Mouse (Mus musculus): Measurements from ENCODE around the gene Htt. TPM values are rescaled to one million over a fixed set of nuclear protein-coding genes. Genes with fewer than 3 reads are reported as not detected.

The Htt gene
- total RNA-seq, 1 experiment from 2014 or later: 19.5 TPM

DNA sequence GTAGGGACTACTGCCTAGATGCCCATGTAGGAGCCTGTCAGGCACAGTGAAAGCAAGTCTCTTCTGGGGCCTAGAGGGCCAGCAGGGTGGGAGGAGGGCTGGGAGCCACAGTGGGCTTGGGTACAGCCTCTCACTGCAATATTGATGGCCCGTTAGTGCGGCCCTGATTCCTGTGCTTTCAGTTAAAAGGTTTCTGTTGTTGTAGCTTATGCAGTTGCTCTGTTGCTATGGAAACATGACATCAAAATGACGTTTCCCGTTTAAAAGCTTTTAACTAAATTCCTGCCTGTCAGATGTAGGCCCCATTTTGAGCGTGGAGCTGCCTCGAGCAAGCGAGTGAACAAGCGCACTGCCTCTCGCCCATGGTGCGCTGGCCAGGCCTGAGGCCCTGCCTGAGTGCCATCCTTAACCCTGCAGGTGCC, 155.7 kb downstream of the Htt start:
- no peak for ATAC-seq (replicated peaks in 1 of 2; ENCODE audit: insufficient read depth in 1 of 2, low FRiP score in 2 of 2, low TSS enrichment in 1 of 2, low read depth in 1 of 2, poor library complexity in 2 of 2, severe bottlenecking in 2 of 2)

DNA sequence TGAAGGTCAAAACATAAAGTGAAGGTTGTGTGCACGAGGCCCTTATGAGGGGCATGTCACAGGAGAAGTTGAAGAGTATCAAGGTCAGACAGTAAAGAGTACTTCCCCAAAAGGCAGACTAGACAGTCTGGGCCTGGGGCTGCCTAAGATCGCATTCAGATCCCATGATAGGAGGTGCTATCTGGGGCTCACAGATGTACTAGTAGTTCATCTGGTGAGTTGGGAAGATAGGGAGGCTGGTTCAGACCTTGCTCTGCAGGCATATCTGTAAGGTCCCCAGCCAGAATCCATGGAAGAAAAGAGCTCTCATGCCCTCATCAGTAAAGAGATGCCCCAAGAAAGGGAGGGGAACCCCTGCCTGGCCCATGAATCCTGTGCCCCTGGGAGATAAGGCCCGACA, 157.2 kb downstream of the Htt start:
- no peak for ATAC-seq (replicated peaks in 1 of 2; ENCODE audit: insufficient read depth in 1 of 2, low FRiP score in 2 of 2, low TSS enrichment in 1 of 2, low read depth in 1 of 2, poor library complexity in 2 of 2, severe bottlenecking in 2 of 2)

DNA sequence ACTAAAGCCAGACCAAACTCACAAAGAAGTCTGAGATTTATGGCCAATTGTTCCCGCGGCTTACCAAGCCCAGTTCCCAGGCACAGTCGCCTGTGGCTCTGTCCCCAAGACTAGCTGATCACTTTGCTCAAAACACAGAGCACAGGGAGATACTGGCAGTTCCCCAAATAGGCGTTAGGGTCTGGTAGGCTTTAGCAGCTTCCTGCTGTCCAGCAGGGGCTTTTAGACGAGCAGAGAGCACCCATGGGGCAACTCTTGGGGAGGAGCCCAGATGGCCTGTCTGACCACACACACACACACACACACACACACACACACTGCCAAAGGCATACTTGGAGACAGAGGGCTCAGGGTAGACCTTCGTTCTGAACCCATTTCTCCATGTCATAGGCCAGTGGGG, 161.0 kb downstream of the Htt start:
- ATAC-seq (replicated peaks in 1 of 2; ENCODE audit: insufficient read depth in 1 of 2, low FRiP score in 2 of 2, low TSS enrichment in 1 of 2, low read depth in 1 of 2, poor library complexity in 2 of 2, severe bottlenecking in 2 of 2): no peak

DNA sequence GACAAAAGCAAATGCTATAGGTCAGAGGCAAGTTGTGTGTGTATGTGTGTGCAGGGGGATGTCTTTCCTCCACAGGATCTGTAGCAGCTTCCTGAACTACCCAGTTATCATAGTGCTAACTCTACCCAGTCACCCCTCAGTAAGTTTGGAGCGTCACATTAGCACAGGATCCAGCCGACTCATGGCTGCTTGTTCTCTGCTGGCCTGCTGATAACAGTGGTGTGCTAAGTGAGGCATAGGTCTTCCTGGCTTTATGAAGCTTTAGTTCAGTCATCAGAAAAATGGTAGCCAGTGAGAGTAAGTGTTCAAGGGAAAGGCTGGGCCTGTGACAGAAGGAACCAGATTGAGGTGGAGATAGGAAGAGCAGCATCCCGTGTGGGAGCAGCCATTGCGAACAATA, 162.4 kb downstream of the Htt start:
- ATAC-seq (replicated peaks in 1 of 2; ENCODE audit: insufficient read depth in 1 of 2, low FRiP score in 2 of 2, low TSS enrichment in 1 of 2, low read depth in 1 of 2, poor library complexity in 2 of 2, severe bottlenecking in 2 of 2): no peak

DNA sequence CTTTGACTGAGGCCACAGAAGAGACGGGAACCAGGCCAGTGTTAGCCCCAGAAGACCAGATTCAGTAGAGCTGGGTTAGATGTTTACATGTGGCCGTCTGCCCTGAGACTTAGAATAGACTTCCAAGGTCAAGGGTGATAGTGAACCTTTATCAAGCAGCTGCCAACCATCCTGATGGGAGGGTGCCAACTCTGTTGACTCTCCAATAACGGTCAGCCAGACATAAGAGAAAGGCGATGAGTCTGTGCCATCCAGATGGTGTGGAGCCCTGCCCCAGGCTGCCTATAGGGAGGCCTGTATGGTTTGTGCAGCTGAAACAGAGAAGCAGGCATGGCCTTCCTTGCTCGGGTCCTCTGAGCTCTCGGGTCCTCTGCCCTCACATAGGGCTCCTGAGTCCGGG, 163.0 kb downstream of the Htt start:
- peak in 1 of 2 experiments; percentile 27; a peak in 1 of 4 replicates for ATAC-seq (replicated peaks in 1 of 2; ENCODE audit: insufficient read depth in 1 of 2, low FRiP score in 2 of 2, low TSS enrichment in 1 of 2, low read depth in 1 of 2, poor library complexity in 2 of 2, severe bottlenecking in 2 of 2)

DNA sequence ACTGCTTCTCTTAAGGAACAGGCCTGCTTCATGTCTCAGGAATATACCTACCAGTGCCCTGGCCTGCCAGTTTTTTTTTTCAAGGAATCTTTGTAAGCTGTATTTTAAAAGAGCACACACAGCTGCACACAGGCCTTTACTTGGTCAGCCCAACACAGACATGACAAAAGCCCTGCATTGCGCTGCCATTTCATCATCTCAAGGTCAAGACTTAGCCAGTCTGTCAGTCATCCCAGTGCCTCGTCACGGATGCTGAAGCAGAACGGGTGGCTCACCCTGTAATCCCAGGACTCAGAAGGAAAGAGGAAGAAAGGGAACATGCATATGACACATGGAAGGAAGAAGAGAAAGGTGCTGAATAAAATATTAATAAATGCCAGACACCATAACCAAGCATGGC, 166.1 kb downstream of the Htt start:
- ATAC-seq (replicated peaks in 1 of 2; ENCODE audit: insufficient read depth in 1 of 2, low FRiP score in 2 of 2, low TSS enrichment in 1 of 2, low read depth in 1 of 2, poor library complexity in 2 of 2, severe bottlenecking in 2 of 2): no peak

DNA sequence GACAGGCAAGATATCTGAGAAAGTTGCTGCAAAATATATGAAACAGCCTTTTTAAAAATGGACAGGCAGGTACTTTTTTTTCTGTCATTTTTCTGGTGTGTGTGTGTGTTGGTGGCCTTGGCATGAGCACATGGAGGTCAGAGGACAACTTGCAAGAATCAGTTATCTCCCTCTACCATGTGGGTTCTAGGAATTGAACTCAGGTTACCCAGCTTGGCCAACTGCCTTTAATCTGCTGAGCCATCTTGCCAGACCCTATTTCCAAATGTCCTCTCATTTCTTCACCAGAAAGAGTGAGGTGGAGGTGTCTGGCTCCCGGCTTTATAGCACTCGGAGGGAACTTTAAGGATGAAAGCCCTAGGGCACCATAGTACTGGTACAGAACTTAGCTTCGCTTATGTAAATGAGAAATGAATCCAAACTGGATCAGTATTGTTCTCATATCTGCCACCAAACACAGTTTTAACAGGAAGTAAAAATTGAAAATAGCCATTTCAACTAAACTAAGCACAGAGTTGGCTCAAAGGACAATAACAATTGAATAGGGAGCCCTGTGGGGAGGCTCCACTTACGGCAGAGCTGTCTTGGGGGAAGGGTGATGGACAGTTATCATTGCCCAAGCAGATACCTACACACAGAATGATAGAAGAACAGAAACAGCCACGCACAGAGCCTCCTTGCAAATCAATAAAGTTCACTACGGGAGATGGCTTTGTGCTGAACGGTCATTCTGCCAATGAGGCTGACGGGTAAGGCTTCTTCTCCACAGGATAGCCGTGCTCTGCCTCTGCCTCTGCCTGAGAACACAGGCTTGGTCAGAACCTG, 168.8 kb downstream of the Htt start:
- no peak for ATAC-seq (replicated peaks in 1 of 2; ENCODE audit: insufficient read depth in 1 of 2, low FRiP score in 2 of 2, low TSS enrichment in 1 of 2, low read depth in 1 of 2, poor library complexity in 2 of 2, severe bottlenecking in 2 of 2)

DNA sequence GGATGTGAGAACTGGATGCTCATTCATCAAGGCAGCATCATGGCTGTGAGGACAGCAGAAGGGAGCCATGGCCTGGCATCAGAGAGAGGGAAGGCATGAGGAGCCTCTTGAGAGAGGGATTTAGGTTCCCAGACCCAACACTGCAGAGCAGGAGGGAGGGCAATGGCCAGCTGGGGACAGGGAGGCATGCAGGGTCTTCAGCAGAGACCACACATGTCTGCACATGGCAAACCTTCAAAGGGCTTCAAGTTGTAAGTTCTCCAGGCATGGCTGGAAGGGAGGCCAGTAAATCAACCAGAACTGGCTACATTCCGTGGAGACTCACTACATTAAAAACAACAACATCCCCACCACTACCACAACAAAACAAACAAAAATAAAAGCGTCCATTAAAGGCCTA, 169.6 kb downstream of the Htt start:
- ATAC-seq (replicated peaks in 1 of 2; ENCODE audit: insufficient read depth in 1 of 2, low FRiP score in 2 of 2, low TSS enrichment in 1 of 2, low read depth in 1 of 2, poor library complexity in 2 of 2, severe bottlenecking in 2 of 2): no peak

DNA sequence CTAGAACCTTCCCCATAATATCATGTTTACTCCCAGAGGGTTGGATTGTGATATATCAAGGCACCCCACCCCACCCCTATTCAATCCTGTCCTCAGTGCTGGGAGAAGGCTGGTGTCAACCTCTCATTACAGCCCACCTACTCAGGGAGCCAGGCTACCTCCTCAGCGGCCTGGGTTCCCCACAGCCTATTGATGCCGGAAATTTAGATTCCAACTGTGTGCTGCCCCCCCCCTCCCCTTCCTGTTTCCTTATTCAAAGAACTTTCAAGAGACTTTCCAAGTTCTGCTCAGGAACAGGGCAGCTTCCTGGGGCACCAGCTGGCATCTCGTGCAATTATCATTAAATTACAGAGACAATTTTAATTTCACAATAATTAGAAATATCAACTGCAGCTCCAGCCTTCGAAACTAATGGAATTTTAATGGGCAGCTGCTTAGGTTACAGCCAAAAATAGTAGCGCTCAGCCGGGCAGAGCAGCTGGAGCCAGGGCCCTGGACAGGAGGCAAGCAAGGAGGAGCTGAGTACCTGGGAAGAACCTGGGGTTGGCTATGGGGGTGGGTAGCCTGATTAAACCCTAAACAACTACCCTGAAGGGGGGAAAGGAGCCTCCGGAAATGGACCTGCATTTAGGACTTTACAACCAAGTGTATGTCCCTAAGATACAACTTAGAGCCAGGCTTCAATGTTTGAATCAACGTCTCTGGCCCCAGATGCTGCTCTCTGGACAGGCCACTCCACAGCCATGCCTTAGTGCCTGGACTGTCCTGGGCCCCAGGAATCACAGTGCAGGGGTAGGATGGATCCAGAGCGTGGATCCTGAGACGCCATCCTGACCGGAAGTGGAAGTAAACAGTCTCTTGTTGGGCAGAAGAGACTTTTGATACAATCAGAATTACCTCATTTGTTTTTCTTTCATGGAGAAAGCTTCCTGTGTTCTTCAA, 170.2 kb downstream of the Htt start:
- ATAC-seq (replicated peaks in 1 of 2; ENCODE audit: insufficient read depth in 1 of 2, low FRiP score in 2 of 2, low TSS enrichment in 1 of 2, low read depth in 1 of 2, poor library complexity in 2 of 2, severe bottlenecking in 2 of 2): no peak

DNA sequence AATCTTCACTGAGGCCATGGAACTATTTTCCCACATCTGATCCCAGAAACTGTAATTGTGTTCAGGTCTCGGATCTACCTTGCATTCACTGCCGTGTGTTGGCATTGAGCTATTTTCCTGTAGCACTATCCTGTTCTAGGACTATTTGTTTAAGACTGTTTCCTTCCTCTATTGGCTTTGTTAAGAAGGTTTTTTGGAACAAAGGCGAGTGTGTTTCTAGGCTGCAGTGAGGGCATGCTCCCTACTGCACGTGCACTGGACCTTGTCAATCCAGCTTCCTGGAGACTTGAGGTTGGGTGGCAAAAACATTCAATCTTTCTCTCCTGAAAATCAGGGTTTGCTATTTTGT, 170.9 kb downstream of the Htt start:
- ATAC-seq (replicated peaks in 1 of 2; ENCODE audit: insufficient read depth in 1 of 2, low FRiP score in 2 of 2, low TSS enrichment in 1 of 2, low read depth in 1 of 2, poor library complexity in 2 of 2, severe bottlenecking in 2 of 2): no peak

DNA sequence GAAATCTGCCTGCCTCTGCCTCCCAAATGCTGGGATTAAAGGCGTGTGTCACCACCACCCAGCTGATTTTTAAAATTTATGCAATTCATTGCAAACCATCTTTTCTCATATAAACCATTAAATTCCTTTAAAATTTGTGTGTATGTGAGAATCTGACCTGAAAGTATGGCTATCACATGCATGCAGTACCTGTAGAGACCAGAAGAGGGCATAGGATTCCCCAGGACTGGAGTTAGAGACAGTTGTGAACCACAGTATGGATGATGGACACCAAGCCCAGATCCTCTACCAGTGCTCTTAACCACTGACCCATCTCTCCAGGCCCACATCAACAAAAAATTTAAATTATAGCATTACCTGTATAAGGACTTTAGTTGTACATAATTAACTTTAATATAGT, 171.9 kb downstream of the Htt start:
- ATAC-seq (replicated peaks in 1 of 2; ENCODE audit: insufficient read depth in 1 of 2, low FRiP score in 2 of 2, low TSS enrichment in 1 of 2, low read depth in 1 of 2, poor library complexity in 2 of 2, severe bottlenecking in 2 of 2): no peak

DNA sequence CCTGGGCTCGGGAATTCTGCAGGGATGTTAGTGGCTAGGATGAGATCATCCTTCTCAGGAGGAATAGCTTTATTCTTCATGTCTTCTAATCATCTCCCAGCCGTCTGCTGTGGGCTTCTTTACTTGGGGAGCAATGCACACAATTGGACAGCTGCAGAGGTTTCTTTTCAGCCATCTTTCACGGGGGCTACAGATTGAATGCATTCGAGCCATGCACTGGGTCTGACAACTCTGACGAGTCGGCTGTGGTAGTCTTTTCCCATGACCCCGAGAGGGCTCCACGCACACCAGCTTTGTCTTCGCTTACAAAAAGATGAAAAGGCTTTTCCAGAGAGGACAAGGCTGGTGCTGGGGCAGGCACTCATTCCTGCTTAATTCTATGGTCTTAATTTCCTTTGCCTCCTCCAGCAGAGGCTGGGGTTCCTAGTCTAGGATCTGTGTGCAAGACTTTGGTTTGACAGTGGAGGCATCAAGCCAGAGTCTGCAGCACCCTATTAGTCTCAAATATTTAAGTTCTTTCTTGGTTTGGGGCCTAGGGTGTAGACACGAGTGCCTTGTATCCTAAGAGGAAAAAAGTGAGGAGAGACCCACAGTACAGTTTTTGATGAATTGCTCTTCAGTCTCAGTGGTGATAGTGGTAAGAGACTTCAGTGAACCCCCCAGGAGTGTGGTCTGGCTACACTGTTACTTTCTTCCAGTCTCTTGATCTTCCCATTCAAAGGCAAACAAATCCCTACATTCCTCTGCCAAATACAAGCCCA, 180.3 kb downstream of the Htt start:
- no peak for ATAC-seq (replicated peaks in 1 of 2; ENCODE audit: insufficient read depth in 1 of 2, low FRiP score in 2 of 2, low TSS enrichment in 1 of 2, low read depth in 1 of 2, poor library complexity in 2 of 2, severe bottlenecking in 2 of 2)

DNA sequence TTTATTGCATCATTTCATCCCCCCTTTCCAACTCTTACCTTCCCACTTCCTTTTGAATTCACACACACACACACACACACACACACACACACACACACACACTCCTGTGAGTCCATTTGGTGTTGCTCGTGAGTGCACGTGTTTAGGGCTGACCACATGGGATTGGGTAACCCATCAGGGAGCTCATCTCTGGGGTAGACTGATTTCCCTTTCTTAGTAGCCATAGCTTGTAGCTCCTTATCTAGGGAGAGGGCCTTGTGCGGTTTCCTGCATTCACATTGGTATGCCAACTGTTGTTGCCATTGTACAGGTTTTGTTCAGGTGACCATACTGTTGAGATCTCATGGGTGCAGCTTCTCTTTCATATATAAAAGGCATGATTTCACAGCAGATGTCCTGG, 181.9 kb downstream of the Htt start:
- peak in 1 of 2 experiments; percentile 39; a peak in 1 of 4 replicates for ATAC-seq (replicated peaks in 1 of 2; ENCODE audit: insufficient read depth in 1 of 2, low FRiP score in 2 of 2, low TSS enrichment in 1 of 2, low read depth in 1 of 2, poor library complexity in 2 of 2, severe bottlenecking in 2 of 2)

DNA sequence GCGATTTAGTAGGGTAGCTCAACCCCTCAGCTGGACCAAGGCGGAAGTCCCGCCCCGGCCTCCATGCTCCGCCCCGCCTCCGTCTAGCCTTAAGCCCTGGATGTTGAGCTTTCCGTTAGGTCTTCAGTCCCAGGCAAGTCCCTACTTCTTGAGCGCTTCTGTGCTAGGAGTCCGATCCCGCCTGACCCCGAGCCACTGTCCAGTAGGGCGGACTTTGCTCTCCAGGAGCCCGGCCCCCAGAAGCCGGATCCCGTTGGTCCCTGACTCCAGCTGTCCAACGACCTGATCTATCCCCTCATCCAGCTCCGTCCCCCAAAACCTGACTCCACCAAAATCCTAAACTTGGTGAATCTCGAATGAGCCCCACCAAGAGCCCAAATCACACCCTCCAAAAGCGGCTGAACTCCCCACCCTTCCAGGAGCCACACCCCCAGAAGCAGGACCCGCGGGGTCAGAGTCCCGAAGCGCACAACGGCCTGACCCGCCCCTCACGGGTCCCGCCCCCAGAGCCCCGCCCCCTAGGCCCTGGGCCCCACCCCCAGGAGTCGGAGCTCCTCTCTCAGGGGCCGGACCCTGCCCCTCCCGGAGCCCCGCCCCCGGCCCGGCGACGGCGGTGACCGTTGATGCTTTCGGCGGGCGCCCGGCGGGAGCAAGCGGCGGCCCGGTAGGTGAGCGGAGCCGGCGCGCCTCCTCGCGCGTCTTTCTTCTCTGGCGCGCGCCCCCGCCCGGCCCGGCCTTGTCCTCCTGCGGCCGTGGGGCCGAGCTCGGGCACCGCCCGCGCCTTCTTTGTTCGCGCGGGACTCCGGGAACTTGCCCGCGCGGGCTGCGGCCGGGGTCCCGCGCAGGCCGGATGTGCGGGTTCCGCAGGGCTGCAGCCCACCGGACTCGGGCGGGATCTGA, 187.6 kb downstream of the Htt start, which contains the start of gene Rgs12:
Rgs12 (plus strand) TSS at position 585 of the 900 bp plus-strand sequence.
- ATAC-seq (replicated peaks in 1 of 2; ENCODE audit: insufficient read depth in 1 of 2, low FRiP score in 2 of 2, low TSS enrichment in 1 of 2, low read depth in 1 of 2, poor library complexity in 2 of 2, severe bottlenecking in 2 of 2): peak; percentile 89 to 95

DNA sequence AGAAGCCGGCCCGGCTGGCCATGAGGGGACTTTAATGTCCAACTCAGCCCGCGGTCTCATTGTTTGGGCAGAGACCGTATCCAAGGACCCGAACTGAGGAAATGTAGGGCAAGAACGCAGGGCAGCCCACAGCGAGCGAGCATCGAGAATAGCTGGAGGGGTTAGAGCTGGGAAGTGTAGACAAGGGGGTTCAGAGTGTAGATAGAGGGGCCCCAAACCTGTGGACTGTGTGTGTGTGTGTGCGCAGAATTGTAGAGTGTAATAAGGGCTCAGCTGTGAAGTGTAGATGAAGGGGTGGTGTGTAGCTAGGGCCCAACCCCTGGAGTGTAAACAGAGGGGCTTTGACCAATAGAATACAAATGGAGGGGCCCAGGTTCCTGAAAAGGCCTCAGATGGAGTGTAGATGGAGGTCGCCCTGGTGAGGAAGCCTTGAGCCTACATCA, 188.2 kb downstream of the Htt start:
- no peak for ATAC-seq (replicated peaks in 1 of 2; ENCODE audit: insufficient read depth in 1 of 2, low FRiP score in 2 of 2, low TSS enrichment in 1 of 2, low read depth in 1 of 2, poor library complexity in 2 of 2, severe bottlenecking in 2 of 2)

DNA sequence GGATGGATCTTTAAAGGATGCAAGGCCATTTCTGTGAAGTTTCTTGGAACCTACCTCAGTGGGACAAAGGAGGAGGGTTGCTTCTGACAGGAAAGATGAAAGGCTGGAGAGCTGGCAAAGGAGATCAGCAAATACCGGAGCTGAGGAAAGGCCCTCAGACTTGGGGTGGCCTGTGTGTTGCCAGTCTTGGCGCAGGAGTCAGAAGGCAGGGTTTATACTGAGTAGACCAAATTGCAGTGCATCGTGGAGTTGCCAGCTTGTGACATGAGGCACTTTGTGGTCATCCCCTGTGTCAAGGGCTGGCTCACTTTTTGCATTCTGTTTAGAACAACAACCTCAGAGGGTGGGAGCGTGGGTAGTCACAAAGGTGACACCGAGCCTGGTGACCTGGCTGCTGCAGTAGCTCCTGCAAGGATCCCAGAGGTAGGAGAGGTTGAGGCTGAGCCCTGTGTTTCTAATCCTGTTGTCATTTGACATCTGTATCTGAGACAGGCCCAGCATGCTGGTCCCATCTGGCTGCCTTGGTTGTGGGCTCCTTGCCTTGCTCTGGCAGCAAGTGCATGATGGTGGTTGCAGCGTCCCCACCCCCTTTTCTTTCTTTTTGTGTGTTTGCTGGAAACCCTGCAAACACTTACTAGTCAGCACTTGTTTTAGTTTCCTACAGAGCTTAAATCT, 189.1 kb downstream of the Htt start:
- ATAC-seq (replicated peaks in 1 of 2; ENCODE audit: insufficient read depth in 1 of 2, low FRiP score in 2 of 2, low TSS enrichment in 1 of 2, low read depth in 1 of 2, poor library complexity in 2 of 2, severe bottlenecking in 2 of 2): no peak
